Mouse (Mus musculus): ENCODE measurements around the gene Ick. TPM values are rescaled to one million over a fixed set of nuclear protein-coding genes. Genes with fewer than 3 reads are reported as not detected.

Ick gene
- polyA plus RNA-seq, 1 experiment from 2014 or later: 39.8 TPM

GRCm38 (mm10) chr9:78204194-78204593 lies 95.2 kb downstream of the Ick start:
- no peaks in the 10 kb centered on the region for H3K27me3 ChIP-seq
- H3K9me3 ChIP-seq: no peaks in the 10 kb centered on the region
- no peak overlapping the region for H3K4me3 ChIP-seq
- ATAC-seq (replicated peaks): no peak
- H3K4me1 ChIP-seq: no peaks in the 10 kb centered on the region
- no peaks in the 10 kb centered on the region for H3K36me3 ChIP-seq
- no peak overlapping the region for H3K27ac ChIP-seq (replicated peaks)
- no peak overlapping the region for H3K4me2 ChIP-seq (replicated peaks)
- no peak overlapping the region for H3K9ac ChIP-seq (replicated peaks)
- 88% methylated on average over 6 of the region's 6 CpGs for whole genome bisulfite sequencing

- no peaks in the 10 kb centered on the region for H3K9me3 ChIP-seq
- no peaks in the 10 kb centered on the region for H3K27me3 ChIP-seq
- WGBS: 85% methylated on average over 4 of the region's 4 CpGs
- H3K4me2 ChIP-seq (replicated peaks): no peak overlapping the region
- H3K4me1 ChIP-seq: no peaks in the 10 kb centered on the region
- no peaks in the 10 kb centered on the region for H3K36me3 ChIP-seq
- H3K27ac ChIP-seq (replicated peaks): no peak overlapping the region
- no peak overlapping the region for H3K4me3 ChIP-seq
- no peak for ATAC-seq (replicated peaks)
- no peak overlapping the region for H3K9ac ChIP-seq (replicated peaks)
Measured at GRCm38 (mm10) chr9:78208956-78209355, 100.0 kb downstream of the Ick start.

GRCm38 (mm10) chr9:78210079-78210478 lies 101.1 kb downstream of the Ick start:
- Histone ChIP-seq H3K4me3 (no peak overlapping the region), H3K4me1 (no peaks in the 10 kb centered on the region), H3K4me2 (replicated peaks) (no peak overlapping the region), H3K9me3 (no peaks in the 10 kb centered on the region), H3K27me3 (no peaks in the 10 kb centered on the region), H3K9ac (replicated peaks) (no peak overlapping the region), H3K36me3 (no peaks in the 10 kb centered on the region), H3K27ac (replicated peaks) (no peak overlapping the region)
- no peak for ATAC-seq (replicated peaks)
- WGBS: 95% methylated on average over 3 of the region's 3 CpGs

- no peaks in the 10 kb centered on the region for H3K9me3 ChIP-seq
- H3K4me3 ChIP-seq: no peak overlapping the region
- no peaks in the 10 kb centered on the region for H3K4me1 ChIP-seq
- no peaks in the 10 kb centered on the region for H3K36me3 ChIP-seq
- no peak for ATAC-seq (replicated peaks)
- no peak overlapping the region for H3K4me2 ChIP-seq (replicated peaks)
- no peak overlapping the region for H3K27ac ChIP-seq (replicated peaks)
- H3K9ac ChIP-seq (replicated peaks): no peak overlapping the region
- H3K27me3 ChIP-seq: no peaks in the 10 kb centered on the region
- 93% methylated on average over 2 of the region's 2 CpGs for WGBS
Measured at GRCm38 (mm10) chr9:78210821-78211220, 101.8 kb downstream of the Ick start.

GRCm38 (mm10) chr9:78211521-78211920 lies 102.5 kb downstream of the Ick start:
- Histone ChIP-seq H3K9ac (replicated peaks) (no peak overlapping the region), H3K9me3 (no peaks in the 10 kb centered on the region), H3K27ac (replicated peaks) (no peak overlapping the region), H3K4me1 (no peaks in the 10 kb centered on the region), H3K4me2 (replicated peaks) (no peak overlapping the region), H3K4me3 (no peak overlapping the region), H3K27me3 (no peaks in the 10 kb centered on the region), H3K36me3 (no peaks in the 10 kb centered on the region)
- ATAC-seq (replicated peaks): no peak
- WGBS: 97% methylated on average over 3 of the region's 3 CpGs

GRCm38 (mm10) chr9:78212341-78213049 lies 103.5 kb downstream of the Ick start:
- WGBS: 88% methylated on average over 7 of the region's 7 CpGs
- H3K9ac ChIP-seq (replicated peaks): no peak overlapping the region
- no peaks in the 10 kb centered on the region for H3K27me3 ChIP-seq
- no peaks in the 10 kb centered on the region for H3K9me3 ChIP-seq
- ATAC-seq (replicated peaks): no peak
- H3K27ac ChIP-seq (replicated peaks): no peak overlapping the region
- H3K4me3 ChIP-seq: no peak overlapping the region
- no peaks in the 10 kb centered on the region for H3K36me3 ChIP-seq
- H3K4me2 ChIP-seq (replicated peaks): no peak overlapping the region
- no peaks in the 10 kb centered on the region for H3K4me1 ChIP-seq

- ATAC-seq (replicated peaks): no peak
- Histone ChIP-seq H3K4me2 (replicated peaks) (no peak overlapping the region), H3K27ac (replicated peaks) (no peak overlapping the region), H3K9me3 (no peaks in the 10 kb centered on the region), H3K4me3 (no peak overlapping the region), H3K9ac (replicated peaks) (no peak overlapping the region), H3K4me1 (no peaks in the 10 kb centered on the region), H3K27me3 (no peaks in the 10 kb centered on the region), H3K36me3 (no peaks in the 10 kb centered on the region)
- WGBS: 80% methylated on average over 4 of the region's 4 CpGs
Measured at GRCm38 (mm10) chr9:78217074-78217473, 108.1 kb downstream of the Ick start.

Other genes starting within 250 kb of the Ick start
- gene Elovl5, start 191.8 kb upstream of the Ick start, polyA plus RNA-seq (2015; fragmentation: Nextera tagmentation; extraction: Ambion mirVana): 60.4 and 66.3 TPM in 2 replicates
- gene Gcm1, start 57.3 kb upstream of the Ick start, polyA plus RNA-seq (2015; fragmentation: Nextera tagmentation; extraction: Ambion mirVana): not detected in 2 replicates
- 51.4 and 54.3 TPM in 2 replicates for gene Fbxo9, start 127 bp upstream of the Ick start, polyA plus RNA-seq (2015; fragmentation: Nextera tagmentation; extraction: Ambion mirVana)
- gene Gsta4, start 73.6 kb downstream of the Ick start, polyA plus RNA-seq (2015; fragmentation: Nextera tagmentation; extraction: Ambion mirVana): 16.0 and 16.8 TPM in 2 replicates
- not detected in 2 replicates for gene Gsta1, start 121.5 kb downstream of the Ick start, polyA plus RNA-seq (2015; fragmentation: Nextera tagmentation; extraction: Ambion mirVana)
- not detected in 2 replicates for gene Gm3776, start 147.9 kb downstream of the Ick start, polyA plus RNA-seq (2015; fragmentation: Nextera tagmentation; extraction: Ambion mirVana)
- not detected in 2 replicates for gene Gm10639, start 180.7 kb downstream of the Ick start, polyA plus RNA-seq (2015; fragmentation: Nextera tagmentation; extraction: Ambion mirVana)
- gene Omt2a, start 205.6 kb downstream of the Ick start, polyA plus RNA-seq (2015; fragmentation: Nextera tagmentation; extraction: Ambion mirVana): not detected in 2 replicates
- gene Omt2b, start 218.4 kb downstream of the Ick start, polyA plus RNA-seq (2015; fragmentation: Nextera tagmentation; extraction: Ambion mirVana): not detected in 2 replicates
- gene Gsta2, start 246.6 kb downstream of the Ick start, polyA plus RNA-seq (2015; fragmentation: Nextera tagmentation; extraction: Ambion mirVana): not detected in 2 replicates

Data from forebrain, embryonic 15.5 days (tissue).